Mouse (Mus musculus) heart, postnatal 10 days (tissue): Measurements from ENCODE around the gene Zic5. TPM values are rescaled to one million over a fixed set of nuclear protein-coding genes. Genes with fewer than 3 reads are reported as not detected.
A peak's percentile ranks its signal among the peaks of the same experiment; 100 is the strongest.

Experiments used
- DNase-seq, 2 experiments: peaks; one replicate each; pipeline ENCODE4 v3.0.0; 2021
- intact Hi-C: fragments of 180-260 bp; cut with DNase I; formaldehyde crosslinking; loops from one replicate; pipeline ENCODE4 v1.15.1; 2025
- total RNA-seq, 2 experiments: library from RNA; stranded (reverse); gene quantifications; 2 replicates each; pipeline ENCODE4 v1.2.3; 2021

The Zic5 gene
- total RNA-seq, result not detected

DNA sequence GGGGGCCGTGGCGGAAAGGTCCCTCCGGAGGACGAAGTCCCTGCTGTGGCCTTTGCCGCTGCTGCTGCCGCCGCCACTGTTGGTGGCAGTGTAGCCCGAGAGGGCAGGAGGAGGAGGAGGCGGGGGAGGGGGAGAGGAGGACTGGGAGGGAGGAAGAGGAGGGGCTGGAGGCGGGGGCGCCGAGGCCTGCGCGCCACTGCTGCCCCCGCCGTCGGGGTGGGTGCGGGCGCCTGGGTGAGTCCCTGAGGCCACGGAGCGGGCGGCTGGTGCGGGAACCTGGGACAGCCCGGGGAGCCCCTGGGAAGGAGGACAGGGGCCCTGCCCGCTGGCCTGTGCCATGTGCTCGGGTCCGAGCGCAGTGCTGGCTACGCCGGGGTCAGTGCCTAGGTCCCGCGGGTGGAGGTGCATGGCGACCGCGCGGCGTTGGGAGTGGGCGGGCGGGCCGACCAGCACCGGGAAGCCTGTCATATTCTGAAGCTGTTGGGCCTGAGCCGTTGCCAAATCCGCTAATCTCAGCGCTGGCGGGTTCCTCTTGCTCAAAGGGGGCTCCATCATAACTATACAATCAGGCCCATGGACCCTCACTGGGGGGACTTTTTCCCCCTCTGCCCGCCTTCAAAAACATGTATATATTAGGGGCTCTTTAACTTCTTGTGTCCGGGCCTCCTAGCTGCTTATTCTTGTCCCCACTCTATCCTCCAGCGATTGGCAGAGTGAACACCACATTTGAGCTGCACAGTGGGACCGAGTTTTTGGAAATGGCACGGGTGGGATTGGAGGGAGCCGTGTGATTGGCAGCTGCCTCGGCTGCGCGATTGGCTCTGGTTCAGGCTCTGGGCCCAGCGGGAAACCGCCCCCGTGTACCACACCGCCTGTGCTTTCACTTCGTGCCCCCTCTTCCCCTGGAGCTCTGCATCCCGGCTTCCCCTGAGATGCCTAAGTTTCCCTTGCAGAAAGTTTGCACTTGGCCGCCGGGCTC is at the start of gene Zic5:
Zic5 (minus strand) TSS at position 915 of the 979 bp plus-strand sequence.
- intact Hi-C loops, result no loop called here
- DNase-seq, result no peak

DNA sequence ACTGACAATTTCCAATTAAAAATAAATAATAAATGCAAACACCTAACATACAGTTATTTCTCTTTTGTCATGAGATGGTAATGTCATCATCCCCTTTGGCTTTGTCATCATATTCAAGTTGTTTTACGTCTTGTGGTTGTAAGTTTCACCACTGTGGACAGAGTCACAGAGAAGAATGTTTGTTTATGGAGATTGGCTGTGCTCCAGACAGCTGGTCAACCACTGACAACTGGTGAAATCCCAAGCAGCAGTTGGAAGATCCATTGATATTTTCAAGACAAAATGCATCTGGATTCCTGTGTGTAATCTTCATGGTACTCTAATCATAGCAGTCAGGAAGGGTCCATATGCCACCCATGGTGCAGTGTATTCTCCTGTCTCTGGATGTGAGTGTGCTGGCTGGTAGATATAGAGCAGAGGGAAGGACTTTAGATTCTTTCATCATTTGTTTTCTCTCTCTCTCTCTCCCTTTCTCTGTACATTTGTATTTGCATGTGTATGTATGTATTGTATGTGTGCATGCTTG is 48.1 kb upstream of the Zic5 start:
- intact Hi-C loops, result loop anchor here (2.0 kb wide), 1 partner anchor 15 kb away; no protein-coding TSS in a partner anchor
- no peak for DNase-seq

GRCm38 (mm10) chr14:122511519-122511918 is 46.0 kb upstream of the Zic5 start:
- intact Hi-C loops, result no loop called here
- DNase-seq, result no peak

GRCm38 (mm10) chr14:122509058-122509457 is 43.6 kb upstream of the Zic5 start:
- intact Hi-C loops, result loop anchor here (2.0 kb wide), 2 partner anchors 130 to 366 kb away; no protein-coding TSS in a partner anchor
- no peak for DNase-seq

GRCm38 (mm10) chr14:122492015-122492414 is 26.5 kb upstream of the Zic5 start:
- intact Hi-C loops, result no loop called here
- DNase-seq, result no peak

DNA sequence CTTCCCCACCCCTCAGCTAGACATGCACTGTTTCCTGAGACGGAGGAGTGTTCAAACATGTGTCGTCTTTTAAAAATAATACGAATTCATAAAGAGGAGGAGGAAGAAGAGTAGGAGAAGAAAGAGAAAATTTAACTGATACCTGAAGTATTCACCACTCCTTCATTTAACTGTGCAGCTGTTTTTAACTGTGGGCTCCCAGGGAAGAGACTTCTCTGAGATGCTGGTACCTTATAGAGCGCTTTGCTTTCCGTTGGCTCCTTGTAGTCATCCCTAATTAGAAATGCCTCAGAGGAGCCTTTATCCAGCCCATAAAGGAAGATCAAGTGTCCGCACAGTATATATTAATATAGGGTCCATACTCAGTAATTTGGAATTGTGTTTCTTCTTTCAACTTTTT is 26.0 kb upstream of the Zic5 start:
- intact Hi-C loops, result no loop called here
- DNase-seq, result no peak

- intact Hi-C loops, result no loop called here
- peak in 1 of 2 experiments; percentile 7 for DNase-seq
Measured at GRCm38 (mm10) chr14:122490441-122491328, 25.2 kb upstream of the Zic5 start, which contains the start of gene Gm10837. Gm10837 (plus strand) TSS chr14:122490586.

GRCm38 (mm10) chr14:122489686-122490414 is 24.4 kb upstream of the Zic5 start:
- intact Hi-C loops, result loop anchor here (2.0 kb wide), 1 partner anchor 15 kb away; the partner anchor contains the start of gene Zic2
- DNase-seq, result peak; percentile 27 to 45

DNA sequence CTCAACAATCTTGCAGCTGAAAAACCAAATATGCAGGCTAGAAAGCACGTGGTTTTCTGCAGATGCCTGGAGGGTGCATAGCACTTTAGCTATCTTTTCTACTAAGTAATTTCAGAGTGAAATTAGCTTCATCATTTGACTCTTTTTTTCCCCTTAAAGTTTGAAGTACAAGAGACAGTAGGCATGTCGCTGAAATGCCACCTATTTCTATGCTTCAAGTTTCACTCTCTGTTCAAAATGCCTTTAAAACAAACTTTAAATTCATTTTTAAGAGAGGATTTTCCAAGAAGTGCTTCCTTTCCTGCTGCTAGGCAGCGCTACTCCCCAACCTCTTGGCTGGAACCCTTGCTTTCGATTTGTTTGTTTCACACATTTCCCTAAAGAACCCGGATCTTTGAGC is 23.6 kb upstream of the Zic5 start:
- intact Hi-C loops, result loop anchor here (2.0 kb wide), 1 partner anchor 14 kb away; the partner anchor contains the start of gene Zic2
- peak in 1 of 2 experiments; percentile 39 for DNase-seq

- intact Hi-C loops, result no loop called here
- peak; percentile 11 to 18 for DNase-seq
Measured at GRCm38 (mm10) chr14:122487366-122487765, 21.9 kb upstream of the Zic5 start.

DNA sequence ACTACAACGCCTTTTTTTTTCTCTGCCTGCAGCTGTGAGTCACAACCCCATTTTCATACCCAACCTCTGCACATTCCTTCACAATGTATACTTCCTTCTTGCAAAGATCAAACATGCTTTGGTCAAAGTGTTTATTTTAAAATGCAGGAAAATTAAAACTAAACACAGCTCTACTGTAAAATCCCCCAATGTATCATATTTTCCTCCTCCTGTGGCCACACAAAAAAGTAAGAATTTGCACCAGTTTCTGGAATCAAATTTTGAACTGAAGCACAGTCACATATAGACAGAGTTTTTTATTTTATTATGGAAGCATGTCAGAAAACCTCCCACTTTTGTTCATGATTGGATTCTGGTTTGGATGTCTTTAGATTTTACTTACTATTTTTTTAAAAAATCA is 21.1 kb upstream of the Zic5 start:
- DNase-seq, result no peak
- intact Hi-C loops, result no loop called here

GRCm38 (mm10) chr14:122485635-122486181 is 20.2 kb upstream of the Zic5 start:
- intact Hi-C loops, result no loop called here
- DNase-seq, result peak in 1 of 2 experiments; percentile 15

- intact Hi-C loops, result no loop called here
- no peak for DNase-seq
Measured at GRCm38 (mm10) chr14:122484844-122485551, 19.5 kb upstream of the Zic5 start.

GRCm38 (mm10) chr14:122484458-122484843 is 19.0 kb upstream of the Zic5 start:
- intact Hi-C loops, result no loop called here
- DNase-seq, result no peak

GRCm38 (mm10) chr14:122483556-122484421 is 18.3 kb upstream of the Zic5 start:
- no peak for DNase-seq
- intact Hi-C loops, result no loop called here

DNA sequence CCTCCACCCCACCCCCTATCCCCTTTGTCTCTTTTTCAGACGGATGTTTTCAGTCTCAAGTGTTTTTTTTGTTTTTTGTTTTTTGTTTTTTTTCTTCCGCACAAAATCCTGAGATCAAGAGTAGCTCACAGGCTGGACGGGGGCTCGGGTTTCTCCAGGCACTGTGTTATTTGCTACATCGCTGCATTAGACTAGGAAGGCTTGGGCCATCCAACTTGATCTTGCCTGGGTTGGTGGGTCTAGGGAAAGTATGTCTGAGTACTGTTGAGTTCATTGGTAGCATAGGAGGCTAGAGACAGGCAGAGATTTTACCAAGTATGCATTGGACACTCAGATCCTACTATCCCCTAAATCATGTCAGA is 17.5 kb upstream of the Zic5 start:
- no peak for DNase-seq
- intact Hi-C loops, result no loop called here

- intact Hi-C loops, result no loop called here
- DNase-seq, result no peak
Measured at GRCm38 (mm10) chr14:122482081-122483023, 16.9 kb upstream of the Zic5 start.
